Mouse (Mus musculus) heart, adult 18-20 months (tissue): ENCODE measurements at regions not wholly inside any gene's neighbourhood (a gene's known extent, or its start where the extent isn't known, plus 50 kb on each side); places are given as distances from the start of the nearest gene placed in this dataset.
A peak's percentile ranks its signal among the peaks of the same experiment; 100 is the strongest.

ENCODE experiments used
- DNase-seq, 2 experiments: peaks; one replicate each; pipeline ENCODE4 v3.0.0; 2021 to 2022; ENCODE audit warnings: mixed read lengths in 1 of 2
- microRNA-seq, 2 experiments: library from miRNA; unstranded; fragments of <30 nt; microRNA quantifications; one replicate each; pipeline ENCODE4 v1.2.0; 2022

DNA sequence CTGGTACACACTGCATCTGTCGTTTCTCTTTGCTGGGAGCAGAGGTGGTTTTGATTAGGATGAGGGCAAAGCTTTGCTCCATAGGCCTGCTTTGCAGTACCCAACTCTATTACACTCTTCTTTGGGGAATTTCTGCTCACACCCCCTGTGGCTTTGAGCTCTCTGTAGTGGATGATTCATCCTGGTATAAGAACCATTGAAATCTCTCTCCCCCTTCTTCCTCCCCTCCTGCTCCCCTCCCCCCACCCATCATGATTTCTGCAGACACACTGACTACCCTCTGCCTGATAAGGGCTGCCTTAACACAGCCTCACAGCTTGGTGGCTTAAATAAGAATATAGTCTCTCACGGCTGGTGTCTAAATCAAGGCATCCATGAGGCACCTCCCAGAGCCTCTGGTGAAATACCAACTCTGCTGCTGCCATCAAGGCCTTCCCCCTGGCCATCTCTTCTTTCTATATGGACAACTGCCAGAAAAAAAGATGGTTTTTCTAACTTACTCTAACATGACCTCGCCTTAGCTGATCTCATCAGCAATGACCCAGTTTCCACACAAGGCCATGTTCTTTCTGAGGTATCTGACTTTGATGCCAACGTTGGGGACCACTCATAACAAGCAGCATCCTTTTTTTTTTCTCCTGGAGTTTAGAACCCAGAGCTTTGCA is 81.5 kb upstream of the Camk1g start:
- no peak for DNase-seq

DNA sequence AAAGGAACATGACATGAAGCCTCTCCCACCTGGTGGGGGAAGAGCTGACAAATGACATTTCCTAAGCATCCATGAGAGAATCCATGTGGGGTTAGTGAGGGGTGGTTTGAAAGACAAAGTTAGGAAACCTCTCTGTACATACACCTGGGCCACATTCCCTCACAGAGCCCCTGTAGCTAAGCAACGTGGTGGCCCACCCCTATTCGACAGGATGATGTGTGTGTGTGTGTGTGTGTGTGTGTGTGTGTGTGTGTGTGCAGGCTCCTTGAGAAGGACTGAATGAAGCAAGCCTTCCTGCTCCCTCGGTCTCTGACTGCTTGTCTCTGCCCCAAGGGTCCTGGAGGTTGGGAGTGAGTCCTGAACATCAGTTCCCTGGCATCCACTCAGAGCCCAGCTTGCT is 80.7 kb upstream of the Camk1g start:
- DNase-seq = no peak

DNA sequence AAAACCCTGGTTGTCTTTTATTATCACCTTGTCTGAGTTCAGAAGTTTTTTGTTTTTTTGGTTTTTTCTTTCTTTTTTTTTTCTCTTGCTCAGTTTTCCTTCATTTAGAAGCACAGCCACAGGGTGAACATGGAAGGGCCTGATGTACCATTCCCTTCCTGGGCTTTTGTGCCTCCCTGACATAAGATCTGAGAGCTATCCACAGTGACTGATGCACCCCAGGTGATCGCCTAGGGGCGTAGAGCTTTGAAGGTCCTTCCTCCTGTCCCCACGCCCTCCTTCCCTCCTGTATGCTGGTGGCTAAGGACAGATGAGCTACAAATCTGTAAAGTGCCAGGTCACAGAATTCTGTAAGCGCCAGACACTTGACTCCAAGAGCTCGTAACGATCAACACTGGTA is 80.1 kb upstream of the Camk1g start:
- no peak for DNase-seq

DNA sequence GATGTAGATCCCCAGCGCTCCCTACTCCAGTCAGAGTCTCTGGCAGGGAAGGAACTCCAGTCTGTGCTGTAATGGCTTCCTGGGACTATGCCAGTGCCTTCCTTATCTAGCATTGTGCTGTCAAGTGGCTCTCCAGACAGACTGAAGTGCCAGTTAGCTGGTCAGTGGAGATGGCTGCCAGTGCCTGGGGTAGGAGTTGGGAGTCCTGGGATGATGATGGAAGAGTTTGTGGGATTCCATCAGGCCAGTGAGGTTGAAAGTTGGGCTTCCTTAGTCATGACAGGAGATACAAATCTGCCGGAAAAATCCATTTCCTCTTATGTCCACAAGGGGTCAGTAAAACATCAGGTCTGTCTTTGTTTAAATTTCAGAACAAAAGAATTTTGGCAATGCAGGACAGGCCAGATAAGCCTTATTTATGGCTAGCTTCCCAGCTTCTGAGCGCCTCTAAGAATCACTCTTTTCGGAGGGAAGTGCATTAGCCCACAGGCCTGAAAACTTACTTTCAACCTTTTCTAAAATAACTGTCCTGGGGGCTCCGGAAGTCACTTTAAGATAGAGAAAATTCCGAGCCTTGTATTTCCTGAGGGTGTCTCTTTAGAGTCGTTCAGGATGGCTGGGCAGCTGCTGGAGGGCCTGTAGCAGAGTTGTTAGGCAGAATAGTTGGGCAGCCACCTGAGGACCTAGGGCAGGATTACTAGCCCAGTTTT is 79.5 kb upstream of the Camk1g start:
- peak; percentile 75 to 79 for DNase-seq

DNA sequence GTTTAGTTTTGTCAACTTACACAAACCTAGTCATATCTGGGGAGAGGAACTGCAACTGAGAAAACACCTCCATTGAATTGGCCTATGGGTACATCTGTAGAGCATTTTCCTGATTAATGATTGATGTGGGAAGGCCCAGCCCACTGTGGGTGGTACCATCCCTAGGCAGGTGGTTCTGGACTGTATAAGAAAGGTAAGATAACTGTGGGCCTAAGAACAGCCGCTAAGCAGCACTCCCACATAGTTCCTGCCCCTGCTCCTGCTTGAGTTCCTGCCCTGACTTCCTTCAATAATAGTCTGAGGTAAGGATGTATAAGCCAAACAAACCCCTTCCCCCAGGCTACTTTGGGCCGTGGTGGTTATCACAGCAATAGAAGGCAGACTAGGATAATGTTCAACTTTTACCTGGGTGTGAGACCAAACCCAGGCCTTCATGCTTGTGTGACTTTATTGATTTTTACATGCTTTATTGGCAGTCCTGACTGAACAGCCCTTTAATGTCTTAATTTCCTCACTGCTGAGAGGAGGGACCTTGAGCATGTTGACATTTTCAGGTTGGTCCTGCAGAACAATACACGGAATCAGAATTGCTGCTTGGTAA is 78.8 kb upstream of the Camk1g start:
- no peak for DNase-seq

DNA sequence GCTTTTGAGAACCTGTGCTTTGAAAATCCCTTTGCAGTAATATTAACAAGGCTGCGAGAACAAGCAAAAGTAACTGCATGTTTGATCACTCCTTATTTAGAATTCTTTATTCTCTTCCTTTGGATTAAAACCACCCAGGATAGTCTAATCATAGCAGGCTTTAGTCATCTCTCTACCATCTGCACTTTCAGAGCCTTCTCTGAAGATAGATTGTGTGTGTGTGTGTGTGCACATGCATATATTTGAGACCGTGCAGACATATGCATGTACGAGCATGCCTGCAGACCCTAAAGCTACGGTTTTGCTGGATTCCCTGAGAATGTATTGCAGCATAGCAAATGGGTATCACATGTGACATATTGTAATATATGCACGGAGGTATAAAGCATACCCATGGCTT is 77.5 kb upstream of the Camk1g start:
- DNase-seq = no peak

DNA sequence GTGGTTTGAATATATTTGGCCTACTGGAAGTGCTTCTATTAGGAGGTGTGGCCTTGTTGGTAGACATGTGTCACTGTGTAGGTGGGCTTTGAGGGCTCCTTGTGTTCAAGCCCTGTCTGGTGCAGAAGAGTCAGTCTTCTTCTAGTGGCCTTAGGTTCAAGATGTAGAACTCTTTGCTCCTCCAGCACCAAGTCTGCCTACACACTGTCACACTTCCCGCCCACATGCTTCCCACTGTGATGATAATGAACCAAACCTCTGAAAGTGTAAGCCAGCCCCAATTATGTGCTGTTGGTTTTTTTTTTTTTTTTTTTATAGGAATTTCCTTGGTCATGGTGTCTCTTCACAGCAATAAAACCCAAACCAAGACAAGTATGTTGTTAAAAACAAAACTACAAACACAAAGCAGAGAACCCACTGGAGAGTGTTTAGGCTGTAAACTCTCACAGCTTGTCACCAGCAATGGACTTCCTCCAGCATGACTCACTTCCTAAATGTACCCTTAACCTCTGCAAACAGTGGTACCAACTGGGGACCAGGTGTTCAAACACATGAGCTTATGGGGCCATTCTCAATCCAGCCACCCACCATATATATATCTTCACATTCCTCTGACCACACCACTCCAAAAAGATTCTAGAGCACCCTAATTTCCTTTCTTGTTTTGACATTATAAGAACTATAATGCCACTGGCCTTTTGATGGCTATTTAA is 74.0 kb upstream of the Camk1g start:
- no peak for DNase-seq

DNA sequence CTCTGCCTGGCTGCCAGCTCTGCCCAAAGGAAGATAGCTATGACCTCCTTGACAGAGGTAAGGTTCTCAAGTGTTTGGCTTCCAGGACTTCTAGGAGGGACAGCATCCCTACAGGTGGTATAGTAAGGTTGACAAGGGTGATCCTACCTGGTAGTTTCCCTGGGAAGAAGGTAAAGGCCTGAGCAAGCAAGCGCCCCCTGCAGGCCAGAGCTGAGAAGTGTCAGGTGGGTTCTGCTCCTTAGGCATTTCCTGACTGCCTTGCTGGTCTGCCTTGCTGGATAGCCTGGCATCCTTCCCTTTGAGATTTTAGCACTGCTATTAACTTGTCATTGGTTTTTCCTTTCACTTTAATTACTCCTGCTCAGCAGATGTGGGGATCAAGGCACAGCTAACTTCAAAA is 70.4 kb upstream of the Camk1g start:
- DNase-seq = no peak

DNA sequence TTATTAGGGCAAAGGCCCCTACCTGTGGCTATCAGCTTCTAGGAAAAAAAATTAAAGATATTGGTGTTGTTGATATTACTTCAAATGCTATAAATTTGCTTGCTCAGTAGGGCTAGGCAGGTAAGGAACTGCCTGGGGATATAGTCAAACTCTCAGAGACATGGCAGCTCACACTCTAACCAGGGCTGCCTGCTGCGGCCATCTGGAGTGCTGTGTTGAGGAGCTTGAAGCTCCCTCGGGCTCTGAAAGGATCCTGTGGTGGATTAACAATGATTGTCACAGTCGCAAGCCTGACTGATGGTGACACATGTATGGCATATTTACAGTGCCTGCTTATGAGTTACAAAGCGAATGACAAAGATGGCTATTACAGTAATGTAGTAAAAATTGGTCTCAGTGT is 64.2 kb upstream of the Camk1g start:
- no peak for DNase-seq

DNA sequence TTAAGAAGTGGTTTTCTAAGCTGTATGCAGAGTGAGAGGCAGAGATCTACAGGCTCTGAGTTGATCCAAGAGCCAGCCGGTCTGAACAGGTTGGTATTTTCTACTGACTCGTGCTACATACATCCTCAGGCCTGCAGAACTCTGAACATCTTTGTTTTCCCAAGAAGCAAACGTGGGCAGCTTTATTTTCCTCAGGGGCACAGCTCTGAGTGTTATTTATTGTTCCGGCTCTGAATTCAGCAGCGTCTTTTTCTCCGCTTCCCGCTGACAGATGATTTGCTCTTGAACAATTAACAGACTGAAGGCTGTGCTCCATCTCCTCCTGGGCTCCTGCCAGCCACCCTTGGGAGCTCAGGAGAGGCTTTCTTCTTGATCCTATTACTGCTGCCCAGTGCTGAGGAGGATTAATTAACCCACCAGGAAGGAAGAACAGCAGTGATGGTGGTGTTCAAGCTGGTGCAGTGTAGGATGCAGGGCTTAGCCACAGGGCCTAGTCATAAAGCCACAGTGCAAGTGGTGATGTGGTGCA is 63.5 kb upstream of the Camk1g start:
- no peak for DNase-seq

DNA sequence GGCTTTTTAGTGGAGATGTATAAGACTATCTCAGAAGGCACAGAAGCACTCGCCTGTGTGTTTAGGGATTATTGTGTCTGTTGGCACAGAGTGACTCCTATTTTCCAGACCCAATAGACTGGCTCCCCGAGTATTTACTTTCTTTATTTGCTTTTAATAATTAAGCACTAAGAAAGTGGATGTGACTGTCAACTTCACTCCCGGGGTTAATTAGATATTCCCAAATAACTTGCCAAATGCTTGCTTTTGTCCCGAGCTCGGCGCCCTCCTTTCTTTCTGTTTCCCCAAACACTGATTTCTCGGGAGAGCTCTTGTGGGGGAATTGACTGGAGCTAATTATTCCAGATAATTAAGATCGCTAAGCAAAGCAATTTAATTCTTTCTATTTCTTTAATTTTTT is 60.1 kb upstream of the Camk1g start:
- DNase-seq = no peak

DNA sequence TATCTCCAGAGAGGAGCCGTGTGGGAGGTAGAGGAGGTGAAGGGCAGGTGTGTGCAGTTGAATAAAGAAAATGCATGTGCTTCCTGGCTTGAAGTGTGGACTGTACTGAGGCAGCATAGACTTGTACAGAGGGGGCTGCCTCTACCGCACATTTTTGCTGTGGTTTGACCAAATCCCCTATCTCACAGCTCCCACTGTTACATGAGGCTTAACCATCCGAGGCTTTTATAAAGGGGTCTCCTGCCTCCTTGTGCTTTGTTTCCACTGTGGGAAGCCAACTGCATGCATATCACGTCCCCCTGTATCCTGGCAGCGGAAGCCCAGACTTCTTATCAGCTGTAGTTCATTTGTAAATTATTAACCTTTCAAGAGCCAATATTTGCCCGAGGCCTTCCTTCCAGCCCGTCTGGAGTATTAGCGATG is 53.6 kb upstream of the Camk1g start:
- no peak for DNase-seq

DNA sequence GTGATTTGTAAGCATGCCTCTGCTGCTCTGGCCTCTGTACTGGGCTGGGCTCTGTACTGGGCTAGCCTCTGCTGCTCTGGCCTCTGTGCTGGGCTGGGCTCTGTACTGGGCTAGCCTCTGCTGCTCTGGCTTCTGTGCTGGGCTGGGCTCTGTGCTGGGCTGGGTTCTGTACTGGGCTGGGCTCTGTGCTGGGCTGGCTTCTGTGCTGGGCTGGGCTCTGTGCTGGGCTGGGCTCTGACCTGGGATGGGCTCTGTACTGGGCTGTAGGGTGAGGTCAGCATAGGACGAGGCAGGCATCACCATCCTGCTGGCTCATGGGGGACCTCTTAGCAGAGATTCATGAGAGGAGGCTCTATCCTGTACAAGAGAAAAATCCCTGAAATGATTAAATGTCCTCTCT is 52.8 kb upstream of the Camk1g start:
- DNase-seq = no peak

DNA sequence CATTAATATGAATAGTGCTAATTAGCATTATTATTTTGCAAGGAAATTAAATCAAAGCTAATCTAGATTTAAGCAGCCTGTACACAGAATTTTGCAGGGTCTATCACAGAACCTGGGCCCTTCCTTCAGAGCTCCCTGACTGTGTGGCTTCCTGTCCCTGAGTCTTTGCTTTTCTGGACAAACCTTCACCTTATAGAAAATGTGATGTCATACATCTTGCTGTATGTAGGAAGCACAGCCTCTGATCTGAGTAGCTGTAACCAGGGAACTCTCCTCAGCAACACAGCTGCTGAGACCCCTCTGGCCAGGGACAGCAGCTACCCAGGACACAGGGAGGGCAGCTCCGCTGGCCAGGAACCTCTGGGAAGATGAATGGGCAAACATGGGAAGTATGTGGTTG is 51.7 kb upstream of the Camk1g start:
- DNase-seq = no peak

DNA sequence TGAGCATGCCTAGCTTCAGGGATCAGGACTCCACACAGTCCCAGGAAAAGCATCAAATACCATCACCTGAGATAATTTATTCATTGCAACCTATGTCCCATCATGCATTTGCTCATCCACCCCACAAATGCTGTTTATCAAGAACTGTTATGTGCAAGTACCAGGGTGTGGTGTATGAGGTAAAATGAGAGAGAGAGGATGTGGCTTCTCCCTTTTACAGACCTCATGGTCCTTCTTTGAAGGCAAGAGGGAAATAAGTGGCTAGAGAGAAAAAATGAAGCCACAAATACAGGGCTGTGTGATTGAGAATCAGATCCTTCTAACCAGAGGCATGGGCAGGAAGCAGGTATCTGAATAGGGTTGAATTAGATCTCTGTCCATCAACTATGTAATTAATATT is 51.3 kb upstream of the Camk1g start:
- DNase-seq = no peak

Small RNA genes in the stretch of these regions (microRNA-seq; reads per million reads assigned to microRNA genes)
- 40.2 to 2,801 reads per million in 2 experiments for gene Mir205
